ENCODE assay signal across 9 mouse cellular contexts in the genomic region with DNA sequence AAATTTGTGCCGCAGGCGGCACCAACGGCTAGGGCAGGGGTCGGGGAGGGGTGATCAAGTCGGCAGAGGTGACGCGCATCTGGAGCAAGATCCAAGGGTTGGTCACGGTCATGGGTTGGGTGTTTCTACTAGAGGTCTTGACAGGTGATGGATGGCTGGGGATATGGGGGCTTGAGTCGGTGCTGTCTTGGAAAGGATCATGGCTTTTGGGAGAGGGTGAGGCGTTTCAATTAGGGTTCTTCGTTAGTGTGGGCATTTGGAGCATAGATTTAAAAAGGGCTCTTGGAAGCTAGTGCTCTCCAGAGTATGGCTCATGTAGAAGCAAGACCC. TPM values are rescaled to one million over a fixed set of nuclear protein-coding genes. Genes with fewer than 3 reads are reported as not detected.
DNase-seq lines count a peak whose midpoint lies in the region; ATAC-seq and TF ChIP-seq lines count a peak whose summit lies in the region.
"Had no signal": no experiment of that assay in that cellular context is flagged by ENCODE, and none has a peak within 500 bp of the region (broad histone marks: within the 10 kb centered on the region; RNA-seq: fewer than 3 reads in every experiment).

No protein-coding gene starts in this region.

- ATAC-seq in lung, embryonic 14.5 days (ENCODE audit: insufficient read depth), result no peak
- no peak for ATAC-seq in embryonic facial prominence, embryonic 15.5 days (ENCODE audit: insufficient number of reproducible peaks, low FRiP score, low TSS enrichment, low read depth)
- ATAC-seq in intestine, postnatal 0 days, result no peak
- no peak for ATAC-seq in neural tube, embryonic 14.5 days (ENCODE audit: low read depth)

- H3K27ac ChIP-seq in lung, embryonic 14.5 days (ENCODE audit: low read depth), result peak overlapping the region; percentile 95
- peak overlapping the region; percentile 95; the same call in 1 of the 2 replicates for H3K27ac ChIP-seq in embryonic facial prominence, embryonic 15.5 days (replicated peaks)
- peak overlapping the region; percentile 77 for H3K27ac ChIP-seq in intestine, postnatal 0 days (ENCODE audit: low read depth, low read length)
- peak overlapping the region; percentile 55 for H3K27ac ChIP-seq in neural tube, embryonic 14.5 days (ENCODE audit: low read depth, low read length)

- H3K4me2 ChIP-seq in lung, embryonic 14.5 days, result peak overlapping the region; percentile 65
- H3K4me2 ChIP-seq in embryonic facial prominence, embryonic 15.5 days (replicated peaks), result peak overlapping the region; percentile 56
- H3K4me2 ChIP-seq in intestine, postnatal 0 days (replicated peaks; ENCODE audit: low read depth), result peak overlapping the region; percentile 65
- peak overlapping the region; percentile 57 for H3K4me2 ChIP-seq in neural tube, embryonic 14.5 days (ENCODE audit: low read depth, low read length)

- intact Hi-C loops in gastrocnemius, postnatal 36 days (cut with DNase I), result no loop called here

- peak overlapping the region; percentile 52 for H3K4me3 ChIP-seq in lung, embryonic 14.5 days (ENCODE audit: low read depth, low read length)
- H3K4me3 ChIP-seq in embryonic facial prominence, embryonic 15.5 days (replicated peaks), result peak overlapping the region; percentile 59
- peak overlapping the region; percentile 49 for H3K4me3 ChIP-seq in intestine, postnatal 0 days (ENCODE audit: low read depth, low read length)
- peak overlapping the region; percentile 47 for H3K4me3 ChIP-seq in neural tube, embryonic 14.5 days (ENCODE audit: low read depth, low read length)

- H3K27me3 ChIP-seq in lung, embryonic 14.5 days (ENCODE audit: insufficient read depth, low read length), result no peaks in the 10 kb centered on the region
- H3K27me3 ChIP-seq in embryonic facial prominence, embryonic 15.5 days, result no peaks in the 10 kb centered on the region
- H3K27me3 ChIP-seq in intestine, postnatal 0 days (replicated peaks; ENCODE audit: control insufficient read depth, insufficient read depth, low read length), result no peaks in the 10 kb centered on the region
- H3K27me3 ChIP-seq in neural tube, embryonic 14.5 days (ENCODE audit: control insufficient read depth, insufficient read depth, low read length), result no peaks in the 10 kb centered on the region

- DNase-seq in lung, embryonic 14.5 days, result no peak
- no peak for DNase-seq in lung, adult 18-20 months
- DNase-seq in yolk sac, embryonic 10.5 days (ENCODE audit: low spot score), result no peak
- no peak for DNase-seq in gastrocnemius, postnatal 36 days
- DNase-seq in right cerebral cortex, adult 2 months (ENCODE audit: low spot score in 2 of 2), result no peak

- peaks cover 24% of the 10 kb centered on the region; the same call in 1 of the 2 replicates for H3K36me3 ChIP-seq in lung, embryonic 14.5 days (ENCODE audit: insufficient read depth)
- H3K36me3 ChIP-seq in embryonic facial prominence, embryonic 15.5 days, result 0 out of 2 replicates have a peak, but pooled peaks cover 9% of the 10 kb centered on the region
- H3K36me3 ChIP-seq in intestine, postnatal 0 days (ENCODE audit: control insufficient read depth, insufficient read depth), result no peaks in the 10 kb centered on the region; the same call in 1 of the 2 replicates
- no peaks in the 10 kb centered on the region for H3K36me3 ChIP-seq in neural tube, embryonic 14.5 days (ENCODE audit: control insufficient read depth, insufficient read depth, low read length)

- WGBS in lung, embryonic 14.5 days, result 27% methylated on average over 11 of the region's 11 CpGs
- 12% methylated on average over 11 of the region's 11 CpGs for WGBS in embryonic facial prominence, embryonic 15.5 days
- WGBS in intestine, postnatal 0 days, result 20% methylated on average over 11 of the region's 11 CpGs
- WGBS in neural tube, embryonic 14.5 days, result 17% methylated on average over 11 of the region's 11 CpGs

- no peaks in the 10 kb centered on the region for H3K4me1 ChIP-seq in lung, embryonic 14.5 days (ENCODE audit: insufficient read depth)
- no peaks in the 10 kb centered on the region for H3K4me1 ChIP-seq in embryonic facial prominence, embryonic 15.5 days
- H3K4me1 ChIP-seq in intestine, postnatal 0 days (replicated peaks; ENCODE audit: control insufficient read depth, insufficient read depth, low read length), result no peaks in the 10 kb centered on the region
- 0 out of 2 replicates have a peak, but pooled peaks cover 5% of the 10 kb centered on the region for H3K4me1 ChIP-seq in neural tube, embryonic 14.5 days (ENCODE audit: control insufficient read depth, insufficient read depth, low read length)

- TF ChIP-seq CTCF in lung, embryonic 14.5 days (IDR thresholded peaks at IDR 0.05; ENCODE audit: low read depth), result no peak
- no peak for TF ChIP-seq CTCF in intestine, postnatal 0 days (IDR thresholded peaks at IDR 0.05; ENCODE audit: low read depth)

- no peaks in the 10 kb centered on the region for H3K9me3 ChIP-seq in lung, embryonic 14.5 days (ENCODE audit: low read depth, low read length)
- no peaks in the 10 kb centered on the region for H3K9me3 ChIP-seq in embryonic facial prominence, embryonic 15.5 days (replicated peaks)
- H3K9me3 ChIP-seq in intestine, postnatal 0 days (ENCODE audit: control insufficient read depth), result no peaks in the 10 kb centered on the region
- no peaks in the 10 kb centered on the region for H3K9me3 ChIP-seq in neural tube, embryonic 14.5 days (ENCODE audit: control insufficient read depth, low read length)

- H3K9ac ChIP-seq in lung, embryonic 14.5 days, result peak overlapping the region; percentile 65
- peak overlapping the region; percentile 39 for H3K9ac ChIP-seq in embryonic facial prominence, embryonic 15.5 days
- peak overlapping the region; percentile 58 for H3K9ac ChIP-seq in intestine, postnatal 0 days (ENCODE audit: low read depth, low read length)
- peak overlapping the region; percentile 17 for H3K9ac ChIP-seq in neural tube, embryonic 14.5 days (replicated peaks; ENCODE audit: low read depth, low read length)

RNA-seq across cellular contexts. Expression of a gene that starts 0.2 kb away (rescaled TPM):
- 0.49 and 1.1 TPM in 2 replicates for polyA plus RNA-seq in lung, embryonic 14.5 days (2014; fragmentation: Nextera tagmentation; extraction: Ambion mirVana)
- 0.44 and 0.66 TPM in 2 replicates for polyA plus RNA-seq in embryonic facial prominence, embryonic 15.5 days (2015; fragmentation: Nextera tagmentation; extraction: Ambion mirVana)
- polyA plus RNA-seq in intestine, postnatal 0 days (2015; fragmentation: Nextera tagmentation; extraction: Ambion mirVana), result not detected in 2 replicates
- 0.47 and 2.9 TPM in 2 replicates for polyA plus RNA-seq in neural tube, embryonic 14.5 days (2014; fragmentation: Nextera tagmentation; extraction: Ambion mirVana)
- not detected for total RNA-seq in gastrocnemius, postnatal 36 days (2021)
- total RNA-seq: adrenal gland, postnatal 10 days had no signal

RNA-seq across cellular contexts. Expression of a gene that starts 6.0 kb away (rescaled TPM):
- polyA plus RNA-seq in lung, embryonic 14.5 days (2014; fragmentation: Nextera tagmentation; extraction: Ambion mirVana), result 71.2 and 71.8 TPM in 2 replicates
- polyA plus RNA-seq in embryonic facial prominence, embryonic 15.5 days (2015; fragmentation: Nextera tagmentation; extraction: Ambion mirVana), result 73.5 and 74.7 TPM in 2 replicates
- polyA plus RNA-seq in intestine, postnatal 0 days (2015; fragmentation: Nextera tagmentation; extraction: Ambion mirVana), result 18.2 and 24.0 TPM in 2 replicates
- 137 and 147 TPM in 2 replicates for polyA plus RNA-seq in neural tube, embryonic 14.5 days (2014; fragmentation: Nextera tagmentation; extraction: Ambion mirVana)
- total RNA-seq in gastrocnemius, postnatal 36 days (2021), result 1 to 10 TPM; 3.8 to 4.9 TPM

RNA-seq across cellular contexts. Expression of a gene that starts 8.1 kb away (rescaled TPM):
- 32.1 and 32.8 TPM in 2 replicates for polyA plus RNA-seq in lung, embryonic 14.5 days (2014; fragmentation: Nextera tagmentation; extraction: Ambion mirVana)
- polyA plus RNA-seq in embryonic facial prominence, embryonic 15.5 days (2015; fragmentation: Nextera tagmentation; extraction: Ambion mirVana), result 40.6 and 48.0 TPM in 2 replicates
- polyA plus RNA-seq in intestine, postnatal 0 days (2015; fragmentation: Nextera tagmentation; extraction: Ambion mirVana), result 19.3 and 19.5 TPM in 2 replicates
- 22.3 and 23.6 TPM in 2 replicates for polyA plus RNA-seq in neural tube, embryonic 14.5 days (2014; fragmentation: Nextera tagmentation; extraction: Ambion mirVana)
- total RNA-seq in gastrocnemius, postnatal 36 days (2021), result 10 to 100 TPM; 27.2 to 32.0 TPM

RNA-seq across cellular contexts. Expression of a gene that starts 25.3 kb away (rescaled TPM):
- 46.6 and 46.9 TPM in 2 replicates for polyA plus RNA-seq in lung, embryonic 14.5 days (2014; fragmentation: Nextera tagmentation; extraction: Ambion mirVana)
- 37.4 and 37.9 TPM in 2 replicates for polyA plus RNA-seq in embryonic facial prominence, embryonic 15.5 days (2015; fragmentation: Nextera tagmentation; extraction: Ambion mirVana)
- polyA plus RNA-seq in intestine, postnatal 0 days (2015; fragmentation: Nextera tagmentation; extraction: Ambion mirVana), result 13.8 and 14.6 TPM in 2 replicates
- 50.0 and 55.7 TPM in 2 replicates for polyA plus RNA-seq in neural tube, embryonic 14.5 days (2014; fragmentation: Nextera tagmentation; extraction: Ambion mirVana)
- 10 to 100 TPM; 11.2 to 12.9 TPM for total RNA-seq in gastrocnemius, postnatal 36 days (2021)

RNA-seq across cellular contexts. Expression of a gene that starts 28.5 kb away (rescaled TPM):
- polyA plus RNA-seq in lung, embryonic 14.5 days (2014; fragmentation: Nextera tagmentation; extraction: Ambion mirVana), result 22.7 and 25.3 TPM in 2 replicates
- polyA plus RNA-seq in embryonic facial prominence, embryonic 15.5 days (2015; fragmentation: Nextera tagmentation; extraction: Ambion mirVana), result 17.2 and 22.1 TPM in 2 replicates
- polyA plus RNA-seq in intestine, postnatal 0 days (2015; fragmentation: Nextera tagmentation; extraction: Ambion mirVana), result 20.7 and 22.2 TPM in 2 replicates
- 55.9 and 57.1 TPM in 2 replicates for polyA plus RNA-seq in neural tube, embryonic 14.5 days (2014; fragmentation: Nextera tagmentation; extraction: Ambion mirVana)
- 1 to 10 TPM in 1 of 2 experiments, under 1 TPM in 1; 0.81 to 1.2 TPM for total RNA-seq in gastrocnemius, postnatal 36 days (2021)
